Mouse (Mus musculus) heart, postnatal 0 days (tissue): ENCODE results near the gene Hs2st1. TPM values are rescaled to one million over a fixed set of nuclear protein-coding genes. Genes with fewer than 3 reads are reported as not detected.

Experiments used
- ATAC-seq: fragments of 200-750 bp; cut with Nextera tagmentation; 2 replicates; pipeline ENCODE4 v1.8.0; 2017; ENCODE audit warnings: low read depth, moderate number of reproducible peaks, moderate library complexity; ENCODE audit not compliant: insufficient read depth
- DNase-seq: peaks from one replicate; pipeline ENCODE4 v3.0.0-alpha.2; 2016; ENCODE audit warnings: low spot score
- H3K27ac ChIP-seq: fragments of 300-500 bp; sonication (generic); 2 replicates; pipeline ENCODE4 v1.5.1; 2014; ENCODE audit warnings: low read depth, mild to moderate bottlenecking
- H3K27me3 ChIP-seq: fragments of 300-500 bp; sonication (generic); 2 replicates; pipeline ENCODE4 v1.6.1; 2014; ENCODE audit warnings: low read length, mixed read lengths; ENCODE audit not compliant: control insufficient read depth, insufficient read depth
- H3K36me3 ChIP-seq: fragments of 300-500 bp; sonication (generic); replicated peaks from 2 replicates; pipeline ENCODE4 v1.6.1; 2014; ENCODE audit warnings: low read length, mixed read lengths; ENCODE audit not compliant: control insufficient read depth, insufficient read depth
- H3K4me1 ChIP-seq: fragments of 300-500 bp; sonication (generic); 2 replicates; pipeline ENCODE4 v1.6.1; 2014; ENCODE audit warnings: antibody characterized with exemption; ENCODE audit not compliant: control insufficient read depth, insufficient read depth
- H3K4me2 ChIP-seq: fragments of 300-500 bp; sonication (generic); 2 replicates; pipeline ENCODE4 v1.6.1; 2014; ENCODE audit warnings: low read depth, mild to moderate bottlenecking, low read length, moderate library complexity
- H3K4me3 ChIP-seq: fragments of 300-500 bp; sonication (generic); 2 replicates; pipeline ENCODE4 v1.5.1; 2014; ENCODE audit warnings: low read depth, low read length
- H3K9ac ChIP-seq: fragments of 300-500 bp; sonication (generic); replicated peaks from 2 replicates; pipeline ENCODE4 v1.6.1; 2014; ENCODE audit warnings: low read depth, low read length, mixed read lengths
- H3K9me3 ChIP-seq: fragments of 300-500 bp; sonication (generic); replicated peaks from 2 replicates; pipeline ENCODE4 v1.6.1; 2016; ENCODE audit warnings: low read length; ENCODE audit not compliant: control insufficient read depth
- CTCF ChIP-seq: IDR thresholded peaks from 2 replicates; pipeline ENCODE4 v1.5.1; 2016; ENCODE audit warnings: antibody characterized with exemption, control low read depth, low read depth
- EP300 ChIP-seq: IDR thresholded peaks from 2 replicates; pipeline ENCODE4 v1.6.1; 2016; ENCODE audit warnings: antibody characterized with exemption, low read depth
- WGBS: fragments of 180-500 bp; shearing (Covaris S2); extraction: QIAGEN DNeasy Blood & Tissue Kit; methylation state at CpG from one replicate; pipeline ENCODE4 v1.1.7; 2014; 5-methylcytosine and 5-hydroxymethylcytosine counted together
- polyA plus RNA-seq: library from polyadenylated mRNA; unstranded; fragments of >200 nt; fragmentation: Nextera tagmentation; extraction: Ambion mirVana; gene quantifications from 2 replicates; pipeline ENCODE4 v1.2.1, GENCODE M21; 2015
- total RNA-seq: library from RNA; depleted of rRNA; stranded (reverse); fragments of >200 nt; gene quantifications from 2 replicates; pipeline ENCODE4 v1.2.3, GENCODE M21; 2014; ENCODE audit warnings: low replicate concordance

Hs2st1 gene
- total and polyA plus RNA-seq, 2 experiments from 2014 or later = 3.5 to 9.0 TPM

- H3K4me2 ChIP-seq = no peak overlapping the region
- no peak overlapping the region for H3K9ac ChIP-seq
- H3K9me3 ChIP-seq = no peaks in the 10 kb centered on the region
- WGBS = 82% methylated on average over 12 of the region's 12 CpGs
- DNase-seq = no peak
- TF ChIP-seq EP300 (no peak), CTCF (no peak)
- H3K36me3 ChIP-seq = no peaks in the 10 kb centered on the region
- H3K4me3 ChIP-seq = no peak overlapping the region
- no peaks in the 10 kb centered on the region for H3K4me1 ChIP-seq
- H3K27me3 ChIP-seq = no peaks in the 10 kb centered on the region
- no peak overlapping the region for H3K27ac ChIP-seq
- ATAC-seq = no peak
These were observed 92.1 kb downstream of the Hs2st1 start for GRCm38 (mm10) chr3:144477707-144478426.

- Histone ChIP-seq H3K4me2 (no peak overlapping the region), H3K9me3 (no peaks in the 10 kb centered on the region), H3K4me1 (no peaks in the 10 kb centered on the region), H3K36me3 (no peaks in the 10 kb centered on the region), H3K4me3 (no peak overlapping the region), H3K27me3 (no peaks in the 10 kb centered on the region), H3K27ac (no peak overlapping the region), H3K9ac (no peak overlapping the region)
- DNase-seq (no peak), ATAC-seq (no peak)
- no peak for TF ChIP-seq EP300
- no peak for TF ChIP-seq CTCF
- 86% methylated on average over 5 of the region's 5 CpGs for WGBS
These were observed 94.1 kb downstream of the Hs2st1 start for GRCm38 (mm10) chr3:144475891-144476290.

- no peak overlapping the region for H3K4me3 ChIP-seq
- TF ChIP-seq CTCF = no peak
- no peak for TF ChIP-seq EP300
- H3K9me3 ChIP-seq = no peaks in the 10 kb centered on the region
- H3K27me3 ChIP-seq = no peaks in the 10 kb centered on the region
- ATAC-seq (no peak), DNase-seq (no peak)
- 85% methylated on average over 5 of the region's 5 CpGs for WGBS
- H3K9ac ChIP-seq = no peak overlapping the region
- no peak overlapping the region for H3K4me2 ChIP-seq
- H3K36me3 ChIP-seq = no peaks in the 10 kb centered on the region
- H3K27ac ChIP-seq = no peak overlapping the region
- no peaks in the 10 kb centered on the region for H3K4me1 ChIP-seq
These were observed 95.3 kb downstream of the Hs2st1 start for GRCm38 (mm10) chr3:144474726-144475125.

- TF ChIP-seq EP300 (no peak), CTCF (no peak)
- Histone ChIP-seq H3K27ac (no peak overlapping the region), H3K27me3 (no peaks in the 10 kb centered on the region), H3K4me2 (no peak overlapping the region), H3K9me3 (no peaks in the 10 kb centered on the region), H3K4me3 (no peak overlapping the region), H3K4me1 (no peaks in the 10 kb centered on the region), H3K9ac (no peak overlapping the region), H3K36me3 (no peaks in the 10 kb centered on the region)
- ATAC-seq (no peak), DNase-seq (no peak)
- 87% methylated on average over 3 of the region's 3 CpGs for WGBS
These were observed 98.0 kb downstream of the Hs2st1 start for GRCm38 (mm10) chr3:144471954-144472353.

GRCm38 (mm10) chr3:144470901-144471300 is 99.1 kb downstream of the Hs2st1 start:
- DNase-seq = no peak
- H3K27me3 ChIP-seq = no peaks in the 10 kb centered on the region
- no peaks in the 10 kb centered on the region for H3K9me3 ChIP-seq
- ATAC-seq = no peak
- H3K4me2 ChIP-seq = no peak overlapping the region
- WGBS = 84% methylated on average over 14 of the region's 14 CpGs
- no peak overlapping the region for H3K27ac ChIP-seq
- TF ChIP-seq EP300 (no peak), CTCF (no peak)
- no peak overlapping the region for H3K4me3 ChIP-seq
- H3K36me3 ChIP-seq = no peaks in the 10 kb centered on the region
- no peak overlapping the region for H3K9ac ChIP-seq
- no peaks in the 10 kb centered on the region for H3K4me1 ChIP-seq

GRCm38 (mm10) chr3:144467521-144467920 is 102.5 kb downstream of the Hs2st1 start:
- ATAC-seq (no peak), DNase-seq (peak; percentile 17)
- 65% methylated on average over 10 of the region's 10 CpGs for WGBS
- Histone ChIP-seq H3K27ac (no peak overlapping the region), H3K9ac (no peak overlapping the region), H3K27me3 (no peaks in the 10 kb centered on the region), H3K9me3 (no peaks in the 10 kb centered on the region), H3K4me3 (no peak overlapping the region), H3K36me3 (no peaks in the 10 kb centered on the region; the same call in 1 of the 2 replicates), H3K4me1 (no peaks in the 10 kb centered on the region), H3K4me2 (no peak overlapping the region)
- peak; percentile 60 for TF ChIP-seq CTCF
- TF ChIP-seq EP300 = no peak
